Mouse (Mus musculus) v-Abl transformed pro-B cells (cell line): ENCODE measurements around the gene Hrasls5.

Experiments used
- in situ Hi-C, 2 experiments: fragments of 400-800 bp; cut with MboI; formaldehyde crosslinking; loops; one replicate each; pipeline ENCODE4 v1.15.1; 2025; ENCODE audit not compliant: unreplicated experiment in 2 of 2

The Hrasls5 gene

GRCm38 (mm10) chr19:7605930-7606783, 6.2 kb upstream of the Hrasls5 start:
- in situ Hi-C loops: no loop called here

- in situ Hi-C loops: no loop called here
Observed at GRCm38 (mm10) chr19:7606801-7607689, 5.3 kb upstream of the Hrasls5 start, which contains the start of gene Lgals12. Gene Lgals12 (minus strand): TSS chr19:7607193.

GRCm38 (mm10) chr19:7607690-7608201, 4.6 kb upstream of the Hrasls5 start:
- in situ Hi-C loops: no loop called here

- in situ Hi-C loops: loop anchor here in 1 of 2 experiments (10.0 kb wide), 1 partner anchor 548 kb away; no protein-coding TSS in a partner anchor
Observed at GRCm38 (mm10) chr19:7613151-7613550, 810 bp downstream of the Hrasls5 start.

- in situ Hi-C loops: loop anchor here in 1 of 2 experiments (10.0 kb wide), 1 partner anchor 552 kb away; no protein-coding TSS in a partner anchor
Observed at GRCm38 (mm10) chr19:7616231-7616930, 4.0 kb downstream of the Hrasls5 start.

- in situ Hi-C loops: loop anchor here in 1 of 2 experiments (10.0 kb wide), 1 partner anchor 552 kb away; no protein-coding TSS in a partner anchor
Observed at GRCm38 (mm10) chr19:7617085-7617484, 4.7 kb downstream of the Hrasls5 start.

GRCm38 (mm10) chr19:7617696-7618095, 5.4 kb downstream of the Hrasls5 start:
- in situ Hi-C loops: loop anchor here in 1 of 2 experiments (10.0 kb wide), 1 partner anchor 553 kb away; no protein-coding TSS in a partner anchor

- in situ Hi-C loops: no loop called here
Observed at GRCm38 (mm10) chr19:7633021-7633420, 20.7 kb downstream of the Hrasls5 start.

GRCm38 (mm10) chr19:7633786-7634185, 21.4 kb downstream of the Hrasls5 start:
- in situ Hi-C loops: no loop called here

GRCm38 (mm10) chr19:7648913-7649666, 36.7 kb downstream of the Hrasls5 start:
- in situ Hi-C loops: no loop called here

GRCm38 (mm10) chr19:7672033-7672432, 59.7 kb downstream of the Hrasls5 start:
- in situ Hi-C loops: no loop called here

- in situ Hi-C loops: no loop called here
Observed at GRCm38 (mm10) chr19:7687988-7688387, 75.6 kb downstream of the Hrasls5 start.
